Mouse (Mus musculus) liver, postnatal 0 days (tissue): ENCODE measurements around the gene Arrdc2.

Experiments used
- CTCF ChIP-seq: sonication (generic); IDR thresholded peaks from 2 replicates; pipeline ENCODE4 v1.5.1; 2016; ENCODE audit warnings: antibody characterized with exemption, low read depth
- EP300 ChIP-seq: IDR thresholded peaks from 2 replicates; pipeline ENCODE4 v1.6.1; 2016; ENCODE audit warnings: antibody characterized with exemption, low read depth, mild to moderate bottlenecking

DNA sequence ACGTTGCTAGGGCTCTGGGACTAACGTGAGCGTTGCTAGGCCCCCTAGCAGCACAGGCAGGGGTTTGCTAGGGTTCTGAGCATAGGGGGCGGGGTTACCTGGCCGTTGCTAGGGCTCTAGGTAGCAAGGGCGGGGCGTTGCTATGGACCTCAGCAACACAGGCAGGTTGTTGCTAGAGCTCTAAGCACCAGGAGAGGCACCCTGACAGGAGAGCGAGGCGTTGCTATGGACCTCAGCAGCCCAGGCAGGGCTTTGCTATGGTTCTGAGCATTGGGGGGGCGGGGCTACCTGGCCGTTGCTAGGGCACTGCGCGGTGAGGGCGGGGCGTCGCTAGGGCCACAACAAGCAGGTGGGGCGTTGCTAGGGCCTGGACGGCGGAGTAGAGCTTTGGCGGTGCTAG is 46.8 kb downstream of the Arrdc2 start:
- TF ChIP-seq CTCF (no peak), EP300 (no peak)
